Comparison of ENCODE assay signal across 16 mouse cellular contexts in genomic region chr17:29348996-29349395, GRCm38 (mm10). TPM values are rescaled to one million over a fixed set of nuclear protein-coding genes. Genes with fewer than 3 reads are reported as not detected.
DNase-seq lines count a peak whose midpoint lies in the region; ATAC-seq lines count a peak whose summit lies in the region.
"Had no signal": no experiment of that assay in that cellular context is flagged by ENCODE, and none has a peak within 500 bp of the region (broad histone marks: within the 10 kb centered on the region; RNA-seq: fewer than 3 reads in every experiment).

No protein-coding gene starts in this region.

- no peaks in the 10 kb centered on the region for H3K9me3 ChIP-seq in kidney, embryonic 14.5 days (ENCODE audit: control insufficient read depth, low read length)
- no peaks in the 10 kb centered on the region for H3K9me3 ChIP-seq in lung, embryonic 16.5 days (ENCODE audit: control insufficient read depth, low read length)
- H3K9me3 ChIP-seq in liver, embryonic 16.5 days (replicated peaks; ENCODE audit: control insufficient read depth, low read length) = no peaks in the 10 kb centered on the region
- H3K9me3 ChIP-seq: heart, embryonic 13.5 days; limb, embryonic 15.5 days; megakaryocyte, embryonic 14.5 days; neural tube, embryonic 12.5 days; stomach, embryonic 15.5 days had no signal

- H3K27ac ChIP-seq in kidney, embryonic 14.5 days (ENCODE audit: low read depth, low read length) = no peak overlapping the region
- peak overlapping the region; percentile 94 for H3K27ac ChIP-seq in lung, embryonic 16.5 days (ENCODE audit: low read length)
- peak overlapping the region; percentile 86 for H3K27ac ChIP-seq in liver, embryonic 16.5 days (ENCODE audit: low read length)
- H3K27ac ChIP-seq: neural tube, embryonic 12.5 days had no signal

- 0 out of 2 replicates have a peak, but pooled peaks cover 6% of the 10 kb centered on the region for H3K36me3 ChIP-seq in kidney, embryonic 14.5 days (ENCODE audit: control insufficient read depth, insufficient read depth, low read length)
- peaks cover 2% of the 10 kb centered on the region for H3K36me3 ChIP-seq in lung, embryonic 16.5 days (ENCODE audit: control insufficient read depth, insufficient read depth, low read length)
- no peaks in the 10 kb centered on the region for H3K36me3 ChIP-seq in liver, embryonic 16.5 days (ENCODE audit: control insufficient read depth, insufficient read depth)

- H3K4me2 ChIP-seq in kidney, embryonic 14.5 days (replicated peaks; ENCODE audit: low read depth, low read length) = no peak overlapping the region
- no peak overlapping the region for H3K4me2 ChIP-seq in lung, embryonic 16.5 days (ENCODE audit: low read depth, low read length)
- H3K4me2 ChIP-seq in liver, embryonic 16.5 days (ENCODE audit: low read depth, low read length) = no peak overlapping the region

- H3K4me3 ChIP-seq in kidney, embryonic 14.5 days (ENCODE audit: low read length) = no peak overlapping the region
- no peak overlapping the region for H3K4me3 ChIP-seq in lung, embryonic 16.5 days (ENCODE audit: low read length)
- no peak overlapping the region for H3K4me3 ChIP-seq in liver, embryonic 16.5 days (ENCODE audit: low read depth, low read length)
- H3K4me3 ChIP-seq: neural tube, embryonic 12.5 days; stomach, embryonic 15.5 days had no signal

- WGBS in kidney, embryonic 14.5 days = 74% methylated on average over 2 of the region's 2 CpGs
- WGBS in lung, embryonic 16.5 days = 43% methylated on average over 2 of the region's 2 CpGs
- 62% methylated on average over 2 of the region's 2 CpGs for WGBS in liver, embryonic 16.5 days (ENCODE audit: insufficient replicate concordance)

- no peaks in the 10 kb centered on the region for H3K27me3 ChIP-seq in kidney, embryonic 14.5 days (ENCODE audit: control insufficient read depth, insufficient read depth, low read length)
- no peaks in the 10 kb centered on the region for H3K27me3 ChIP-seq in lung, embryonic 16.5 days (ENCODE audit: control insufficient read depth, insufficient read depth, low read depth, low read length)
- H3K27me3 ChIP-seq in liver, embryonic 16.5 days (ENCODE audit: control insufficient read depth, insufficient read depth, low read depth, low read length) = no peaks in the 10 kb centered on the region
- H3K27me3 ChIP-seq: CH12.LX; heart, embryonic 13.5 days; limb, embryonic 15.5 days; megakaryocyte, embryonic 14.5 days; neural tube, embryonic 12.5 days; stomach, embryonic 15.5 days had no signal

- ATAC-seq in kidney, embryonic 14.5 days (ENCODE audit: low FRiP score, low TSS enrichment) = no peak
- ATAC-seq in lung, embryonic 16.5 days (ENCODE audit: low read depth) = no peak
- no peak for ATAC-seq in liver, embryonic 16.5 days (ENCODE audit: low read depth)

- DNase-seq in cerebellum, adult 9-10 months = peak; percentile 68
- no peak for DNase-seq in cerebellum, postnatal 4 days (ENCODE audit: low spot score in 2 of 2)
- peak; percentile 41 for DNase-seq in kidney, adult 11 months
- DNase-seq in lung, postnatal 4 days = no peak
- DNase-seq in heart, adult 8-10 months (ENCODE audit: low spot score) = no peak
- DNase-seq: right cerebral cortex, postnatal 14 days; thymus, adult 2 months had no signal

- peaks cover 17% of the 10 kb centered on the region; the same call in 1 of the 2 replicates for H3K4me1 ChIP-seq in kidney, embryonic 14.5 days (ENCODE audit: control insufficient read depth, insufficient read depth, low read length)
- peaks cover 20% of the 10 kb centered on the region for H3K4me1 ChIP-seq in lung, embryonic 16.5 days (replicated peaks; ENCODE audit: control insufficient read depth, insufficient read depth, low read length)
- peaks cover 19% of the 10 kb centered on the region for H3K4me1 ChIP-seq in liver, embryonic 16.5 days (ENCODE audit: control insufficient read depth, low read depth, low read length)

- no peak overlapping the region for H3K9ac ChIP-seq in kidney, embryonic 14.5 days (ENCODE audit: low read depth, low read length)
- no peak overlapping the region for H3K9ac ChIP-seq in lung, embryonic 16.5 days (ENCODE audit: low read length)
- no peak overlapping the region for H3K9ac ChIP-seq in liver, embryonic 16.5 days (ENCODE audit: low read depth, low read length)
- H3K9ac ChIP-seq: limb, embryonic 15.5 days; neural tube, embryonic 12.5 days; stomach, embryonic 15.5 days had no signal

RNA-seq across cellular contexts. Expression of gene Mtch1, which starts 1.3 kb away (rescaled TPM):
- 297 and 364 TPM in 2 replicates for polyA plus RNA-seq in kidney, embryonic 14.5 days (2014; fragmentation: Nextera tagmentation; extraction: Ambion mirVana)
- polyA plus RNA-seq in lung, embryonic 16.5 days (2015; fragmentation: Nextera tagmentation; extraction: Ambion mirVana) = 208 and 265 TPM in 2 replicates
- polyA plus RNA-seq in liver, embryonic 16.5 days (2015; fragmentation: Nextera tagmentation; extraction: Ambion mirVana) = 33.3 and 48.5 TPM in 2 replicates
- 100 to 1,000 TPM; 196 to 220 (median 210) TPM for total RNA-seq in heart, adult 8-10 months (2022)

RNA-seq across cellular contexts. Expression of gene Fgd2, which starts 11.7 kb away (rescaled TPM):
- polyA plus RNA-seq in kidney, embryonic 14.5 days (2014; fragmentation: Nextera tagmentation; extraction: Ambion mirVana) = 9.5 and 9.6 TPM in 2 replicates
- 21.7 and 24.0 TPM in 2 replicates for polyA plus RNA-seq in lung, embryonic 16.5 days (2015; fragmentation: Nextera tagmentation; extraction: Ambion mirVana)
- 7.7 and 8.1 TPM in 2 replicates for polyA plus RNA-seq in liver, embryonic 16.5 days (2015; fragmentation: Nextera tagmentation; extraction: Ambion mirVana)
- 1 to 10 TPM in 3 of 4 experiments, under 1 TPM in 1; 0.75 to 3.6 (median 1.5) TPM for total RNA-seq in heart, adult 8-10 months (2022)

RNA-seq across cellular contexts. Expression of gene Pi16, which starts 31.5 kb away (rescaled TPM):
- polyA plus RNA-seq in kidney, embryonic 14.5 days (2014; fragmentation: Nextera tagmentation; extraction: Ambion mirVana) = 0.32 and 0.90 TPM in 2 replicates
- polyA plus RNA-seq in lung, embryonic 16.5 days (2015; fragmentation: Nextera tagmentation; extraction: Ambion mirVana) = 2.3 and 3.5 TPM in 2 replicates
- polyA plus RNA-seq in liver, embryonic 16.5 days (2015; fragmentation: Nextera tagmentation; extraction: Ambion mirVana) = 2.0 and 2.6 TPM in 2 replicates
- total RNA-seq in heart, adult 8-10 months (2022) = 10 to 100 TPM; 17.9 to 22.9 (median 21.4) TPM

Comparison
In these comparisons a context has a peak if more than half of its experiments do, and no peak if none do; other contexts are left out.
1. DNase-seq: peak in cerebellum, adult 9-10 months (single experiment) and kidney, adult 11 months (single experiment); none in cerebellum, postnatal 4 days (0 of 2), lung, postnatal 4 days (0 of 2) and heart, adult 8-10 months (single experiment).